Mouse (Mus musculus) liver, adult 2 months (tissue): ENCODE results near the gene Eva1c.

Source experiments
- CTCF ChIP-seq: fragments of 200-500 bp; IDR thresholded peaks from 2 replicates; pipeline ENCODE4 v1.5.1; 2011; ENCODE audit warnings: low read depth, low read length, control low read depth
- POLR2A ChIP-seq: fragments of 200-500 bp; IDR thresholded peaks from 2 replicates; pipeline ENCODE4 v1.6.1; 2011; ENCODE audit warnings: low read length, control low read depth; ENCODE audit not compliant: insufficient read depth; ENCODE audit errors: extremely low read depth

DNA sequence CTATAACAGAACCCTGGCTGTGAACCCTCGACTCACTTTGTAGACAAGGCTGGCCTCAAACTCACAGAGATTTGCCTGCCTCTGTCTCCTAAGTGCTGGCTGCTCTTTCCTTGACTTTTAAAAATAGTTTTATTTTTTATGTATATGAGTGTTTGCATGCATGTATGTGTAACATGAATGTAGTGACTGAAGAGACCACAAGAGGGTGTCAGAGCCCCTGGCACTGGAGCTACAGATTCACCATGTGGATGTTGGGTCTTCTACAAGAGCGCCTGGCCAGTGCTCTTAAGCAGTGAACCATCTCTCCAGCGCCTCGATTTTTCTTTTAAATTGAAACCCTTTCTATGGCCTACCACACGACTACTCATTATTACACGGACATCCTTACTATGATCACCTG, 127.3 kb downstream of the Eva1c start:
- TF ChIP-seq POLR2A = no peak
- no peak for TF ChIP-seq CTCF
